Mouse (Mus musculus) A20 (cell line): ENCODE results near the gene Stam.
A peak's percentile ranks its signal among the peaks of the same experiment; 100 is the strongest.
"Not testable (repeated sequence)": the region's sequence is repeated elsewhere in the genome, so short reads cannot be mapped to it uniquely, and the experiment has no call there.

Experiments used
- DNase-seq: peaks from one replicate; pipeline ENCODE4 v3.0.0-alpha.2; 2011; ENCODE audit warnings: low read depth, low spot score

Stam gene

GRCm38 (mm10) chr2:14191601-14192000, 117.7 kb downstream of the Stam start:
- DNase-seq: no peak

DNA sequence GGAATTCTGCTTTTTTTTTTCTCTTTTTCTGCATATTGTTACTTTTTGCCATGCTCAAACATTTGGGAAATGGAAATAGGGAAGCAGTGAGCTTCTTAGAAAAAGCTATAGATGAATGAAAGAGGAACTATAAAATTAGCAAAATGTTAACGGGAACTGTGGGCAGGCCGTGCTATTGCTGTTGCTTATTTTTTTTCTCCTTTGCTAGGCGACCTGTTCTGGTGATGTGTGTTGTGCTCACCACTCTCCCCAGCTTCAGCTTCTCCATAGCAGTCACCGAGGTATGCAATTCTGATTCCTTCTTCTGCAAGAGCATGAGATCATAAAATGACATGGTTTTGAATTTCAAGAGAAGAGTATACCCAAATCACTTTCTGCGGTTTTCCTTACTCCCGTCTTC, 118.1 kb downstream of the Stam start:
- peak; percentile 6 for DNase-seq

DNA sequence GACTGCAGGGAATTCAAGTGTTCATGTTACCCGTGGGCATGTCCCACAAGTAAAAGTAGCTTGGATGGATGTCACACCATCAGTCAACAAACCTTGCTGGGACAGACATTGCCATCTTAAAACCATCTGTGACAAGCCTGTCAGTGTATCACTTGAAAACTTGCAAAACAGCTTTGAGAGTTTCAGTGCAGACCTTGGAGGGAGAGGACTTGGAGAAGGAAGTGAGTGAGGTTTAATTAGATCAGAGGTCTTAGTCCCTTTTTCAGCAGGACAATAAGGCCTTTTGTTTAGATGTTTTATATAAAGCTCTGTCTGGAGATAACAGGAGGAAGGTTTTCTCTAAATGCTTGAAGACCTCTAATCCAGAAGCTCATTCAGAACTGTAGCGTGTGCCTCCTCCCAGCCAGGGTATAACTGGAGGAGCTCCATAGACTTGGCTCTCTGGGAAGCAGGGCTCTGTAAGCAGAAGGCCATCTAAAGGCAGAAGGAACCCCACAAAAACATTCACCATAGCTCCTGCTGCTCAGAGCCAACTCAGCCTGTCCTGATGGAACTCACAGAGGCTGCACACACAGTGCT, 124.5 kb downstream of the Stam start:
- not testable (repeated sequence) for DNase-seq
